Mouse (Mus musculus): ENCODE measurements at regions not wholly inside any gene's neighbourhood (a gene's known extent, or its start where the extent isn't known, plus 50 kb on each side); places are given as distances from the start of the nearest gene placed in this dataset.
A peak's percentile ranks its signal among the peaks of the same experiment; 100 is the strongest.

- Histone ChIP-seq H3K4me1 (replicated peaks) (no peaks in the 10 kb centered on the region), H3K4me3 (no peak overlapping the region), H3K9me3 (no peaks in the 10 kb centered on the region), H3K9ac (no peak overlapping the region), H3K27me3 (no peaks in the 10 kb centered on the region), H3K4me2 (no peak overlapping the region), H3K27ac (replicated peaks) (no peak overlapping the region), H3K36me3 (no peaks in the 10 kb centered on the region)
- no peak for ATAC-seq (ENCODE audit: low FRiP score, low read depth)
- 90% methylated on average over 3 of the region's 3 CpGs for WGBS
Observed at GRCm38 (mm10) chr2:67180962-67181361, 232.6 kb upstream of the Gm21830 start.

- Histone ChIP-seq H3K4me2 (no peak overlapping the region), H3K4me3 (no peak overlapping the region), H3K4me1 (replicated peaks) (no peaks in the 10 kb centered on the region), H3K27me3 (no peaks in the 10 kb centered on the region), H3K27ac (replicated peaks) (no peak overlapping the region), H3K9me3 (no peaks in the 10 kb centered on the region), H3K9ac (no peak overlapping the region), H3K36me3 (no peaks in the 10 kb centered on the region)
- WGBS, result 76% methylated on average over 2 of the region's 2 CpGs
- no peak for ATAC-seq (ENCODE audit: low FRiP score, low read depth)
Observed at GRCm38 (mm10) chr2:67221061-67221802, 192.3 kb upstream of the Gm21830 start.

GRCm38 (mm10) chr2:67226299-67226698 is 187.2 kb upstream of the Gm21830 start:
- H3K9me3 ChIP-seq, result no peaks in the 10 kb centered on the region
- no peaks in the 10 kb centered on the region for H3K36me3 ChIP-seq
- no peak overlapping the region for H3K4me2 ChIP-seq
- H3K27ac ChIP-seq (replicated peaks), result no peak overlapping the region
- 89% methylated on average over 2 of the region's 2 CpGs for WGBS
- no peaks in the 10 kb centered on the region for H3K4me1 ChIP-seq (replicated peaks)
- H3K9ac ChIP-seq, result no peak overlapping the region
- no peak for ATAC-seq (ENCODE audit: low FRiP score, low read depth)
- H3K4me3 ChIP-seq, result no peak overlapping the region
- no peaks in the 10 kb centered on the region for H3K27me3 ChIP-seq

- H3K27me3 ChIP-seq, result no peaks in the 10 kb centered on the region
- no peak overlapping the region for H3K4me2 ChIP-seq
- no peak overlapping the region for H3K4me3 ChIP-seq
- no peaks in the 10 kb centered on the region for H3K36me3 ChIP-seq
- ATAC-seq (ENCODE audit: low FRiP score, low read depth), result 0 out of 2 replicates have a peak, but pooled peaks have one; percentile 51
- H3K9me3 ChIP-seq, result no peaks in the 10 kb centered on the region
- WGBS, result 35% methylated on average over 1 of the region's 1 CpGs
- H3K9ac ChIP-seq, result no peak overlapping the region
- no peaks in the 10 kb centered on the region for H3K4me1 ChIP-seq (replicated peaks)
- H3K27ac ChIP-seq (replicated peaks), result no peak overlapping the region
Observed at GRCm38 (mm10) chr2:67257455-67257854, 156.1 kb upstream of the Gm21830 start.
